Mouse (Mus musculus): ENCODE results near the gene Glce. TPM values are rescaled to one million over a fixed set of nuclear protein-coding genes. Genes with fewer than 3 reads are reported as not detected.
A peak's percentile ranks its signal among the peaks of the same experiment; 100 is the strongest.

Gene Glce
- total and polyA plus RNA-seq, 2 experiments from 2014 or later, result 6.1 to 8.8 TPM

DNA sequence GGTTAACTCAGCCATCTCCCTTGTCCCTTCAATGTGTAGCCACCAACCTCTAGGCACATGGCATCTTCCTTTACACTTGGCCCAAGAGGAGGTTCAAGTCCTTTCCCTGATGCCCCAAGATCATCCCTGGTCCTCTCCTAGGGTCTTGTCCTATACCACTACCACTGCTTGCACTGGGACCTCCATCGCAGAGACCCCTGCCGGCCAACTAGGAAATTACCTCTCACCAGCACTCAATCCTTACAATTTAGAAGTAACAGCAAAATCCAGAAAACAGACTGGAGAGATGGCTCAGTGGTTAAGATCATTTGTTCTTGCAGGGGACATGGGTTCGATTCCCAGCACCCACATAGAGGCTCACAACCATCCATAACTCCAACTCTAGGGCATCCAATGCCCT is 107.0 kb downstream of the Glce start:
- H3K27ac ChIP-seq (ENCODE audit: low read depth), result no peak overlapping the region
- no peak overlapping the region for H3K4me3 ChIP-seq (ENCODE audit: low read depth, low read length)
- 60% methylated on average over 3 of the region's 3 CpGs for WGBS
- TF ChIP-seq EP300 (IDR thresholded peaks at IDR 0.05; ENCODE audit: low read depth) (no peak), CTCF (IDR thresholded peaks at IDR 0.05; ENCODE audit: low read depth) (0 out of 2 replicates have a peak, but pooled peaks have one; percentile 6)
- no peaks in the 10 kb centered on the region; the same call in 1 of the 2 replicates for H3K4me1 ChIP-seq (ENCODE audit: control insufficient read depth, insufficient read depth)
- H3K9me3 ChIP-seq (replicated peaks; ENCODE audit: control insufficient read depth, low read length), result no peaks in the 10 kb centered on the region
- ATAC-seq (ENCODE audit: insufficient read depth, low read depth) (no peak), DNase-seq (ENCODE audit: low spot score) (no peak)
- H3K27me3 ChIP-seq (ENCODE audit: control insufficient read depth, insufficient read depth, low read length), result no peaks in the 10 kb centered on the region
- H3K36me3 ChIP-seq (replicated peaks; ENCODE audit: control insufficient read depth, insufficient read depth, low read length), result no peaks in the 10 kb centered on the region
- H3K9ac ChIP-seq (replicated peaks; ENCODE audit: low read depth, low read length), result no peak overlapping the region
- no peak overlapping the region for H3K4me2 ChIP-seq (ENCODE audit: low read depth, low read length)

DNA sequence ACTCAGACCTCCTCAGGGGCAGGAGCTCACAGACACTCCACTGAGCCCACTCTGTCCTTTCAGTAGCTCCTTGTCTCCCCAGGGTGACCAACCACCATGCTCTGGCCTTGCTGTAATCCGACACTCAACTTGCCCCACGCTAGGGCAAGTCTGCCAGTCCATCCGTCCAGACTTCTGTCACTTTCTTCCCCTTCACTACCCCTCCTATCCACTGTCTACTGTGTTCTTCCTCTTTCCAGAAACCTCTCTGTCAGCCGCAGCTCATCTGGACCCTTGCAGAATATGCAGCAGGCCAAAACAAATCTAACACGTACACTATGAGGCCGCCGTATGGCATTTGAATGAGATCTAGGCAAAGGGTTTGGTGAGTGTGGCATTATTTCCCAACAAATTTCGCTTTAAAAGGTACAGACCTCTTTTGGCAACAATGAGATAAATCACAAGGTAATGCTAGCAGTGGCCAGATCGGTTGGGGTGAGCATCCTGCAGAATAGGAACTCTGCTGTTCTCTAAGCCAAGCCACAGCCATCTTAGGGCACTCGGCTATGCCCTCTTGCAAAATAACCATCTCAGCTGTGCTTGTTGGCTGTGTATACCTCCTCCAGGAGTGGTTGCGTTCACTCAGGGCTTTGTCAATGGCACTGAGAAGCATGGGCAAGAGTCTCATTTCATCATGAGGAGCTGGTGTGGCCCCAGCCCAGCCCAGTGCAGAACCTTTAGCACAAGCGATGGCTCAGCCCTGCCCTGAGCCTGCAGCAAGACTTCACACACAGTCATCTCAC is 108.9 kb downstream of the Glce start:
- DNase-seq (ENCODE audit: low spot score), result no peak
- TF ChIP-seq EP300 (IDR thresholded peaks at IDR 0.05; ENCODE audit: low read depth), result no peak
- no peak for TF ChIP-seq CTCF (IDR thresholded peaks at IDR 0.05; ENCODE audit: low read depth)

DNA sequence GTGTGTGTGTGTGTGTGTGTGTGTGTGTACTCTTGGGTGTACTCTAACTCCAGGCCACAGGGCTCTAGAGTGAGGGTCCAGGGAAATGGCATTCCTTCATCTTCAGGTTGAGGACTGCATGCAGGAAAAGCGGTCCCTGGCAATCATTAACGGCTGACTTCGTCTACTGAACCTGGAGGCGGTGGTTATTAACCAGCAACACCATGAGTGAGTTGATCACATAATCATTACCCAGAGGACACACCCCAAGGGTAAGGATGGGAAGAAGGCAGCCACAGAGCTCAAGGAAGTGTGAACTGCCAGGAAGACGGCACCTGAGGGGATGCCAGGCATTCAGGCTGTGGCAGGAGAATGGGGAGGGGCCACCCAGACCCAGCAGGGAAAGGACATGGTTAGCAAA is 114.1 kb downstream of the Glce start:
- ATAC-seq (ENCODE audit: insufficient read depth, low read depth) (no peak), DNase-seq (ENCODE audit: low spot score) (no peak)
- WGBS, result 80% methylated on average over 5 of the region's 5 CpGs
- no peak overlapping the region for H3K9ac ChIP-seq (replicated peaks; ENCODE audit: low read depth, low read length)
- no peak overlapping the region for H3K4me2 ChIP-seq (ENCODE audit: low read depth, low read length)
- H3K4me1 ChIP-seq (ENCODE audit: control insufficient read depth, insufficient read depth), result no peaks in the 10 kb centered on the region
- no peaks in the 10 kb centered on the region for H3K36me3 ChIP-seq (replicated peaks; ENCODE audit: control insufficient read depth, insufficient read depth, low read length)
- H3K9me3 ChIP-seq (replicated peaks; ENCODE audit: control insufficient read depth, low read length), result no peaks in the 10 kb centered on the region
- no peak overlapping the region for H3K4me3 ChIP-seq (ENCODE audit: low read depth, low read length)
- 0 out of 2 replicates have a peak, but pooled peaks cover 4% of the 10 kb centered on the region for H3K27me3 ChIP-seq (ENCODE audit: control insufficient read depth, insufficient read depth, low read length)
- no peak for TF ChIP-seq CTCF (IDR thresholded peaks at IDR 0.05; ENCODE audit: low read depth)
- TF ChIP-seq EP300 (IDR thresholded peaks at IDR 0.05; ENCODE audit: low read depth), result no peak
- H3K27ac ChIP-seq (ENCODE audit: low read depth), result no peak overlapping the region

More for the DNA sequence above, 108.9 kb downstream of the Glce start:
- Histone ChIP-seq H3K4me2 (ENCODE audit: low read depth, low read length) (no peak overlapping the region), H3K4me1 (ENCODE audit: control insufficient read depth, insufficient read depth) (no peaks in the 10 kb centered on the region; the same call in 1 of the 2 replicates), H3K9ac (replicated peaks; ENCODE audit: low read depth, low read length) (no peak overlapping the region), H3K36me3 (replicated peaks; ENCODE audit: control insufficient read depth, insufficient read depth, low read length) (no peaks in the 10 kb centered on the region), H3K27ac (ENCODE audit: low read depth) (no peak overlapping the region), H3K9me3 (replicated peaks; ENCODE audit: control insufficient read depth, low read length) (no peaks in the 10 kb centered on the region), H3K4me3 (ENCODE audit: low read depth, low read length) (no peak overlapping the region), H3K27me3 (ENCODE audit: control insufficient read depth, insufficient read depth, low read length) (0 out of 2 replicates have a peak, but pooled peaks cover 4% of the 10 kb centered on the region)
- WGBS, result 70% methylated on average over 12 of the region's 12 CpGs
- ATAC-seq (ENCODE audit: insufficient read depth, low read depth), result no peak

Small RNA genes lying within 50 kb of the gene (microRNA-seq; reads per million reads assigned to microRNA genes)
- 0.71 reads per million for gene Mir5133

Other genes starting within 250 kb of the Glce start
- 4,531 and 5,254 TPM in 2 replicates for gene Rplp1, start 208.1 kb downstream of the Glce start, total RNA-seq (2014; rRNA removed; ENCODE audit: low replicate concordance)
- gene Rplp1, start 208.1 kb downstream of the Glce start, polyA plus RNA-seq (2015; fragmentation: Nextera tagmentation; extraction: Ambion mirVana), result 891 and 953 TPM in 2 replicates
- gene Kif23, start 175.9 kb downstream of the Glce start, total RNA-seq (2014; rRNA removed; ENCODE audit: low replicate concordance), result 9.9 and 17.9 TPM in 2 replicates
- gene Kif23, start 175.9 kb downstream of the Glce start, polyA plus RNA-seq (2015; fragmentation: Nextera tagmentation; extraction: Ambion mirVana), result 17.2 and 17.6 TPM in 2 replicates
- gene Paqr5, start 95.8 kb downstream of the Glce start, total RNA-seq (2014; rRNA removed; ENCODE audit: low replicate concordance), result 5.1 TPM in 1 of 2 replicates, not detected in the other
- 0.15 and 0.18 TPM in 2 replicates for gene Paqr5, start 95.8 kb downstream of the Glce start, polyA plus RNA-seq (2015; fragmentation: Nextera tagmentation; extraction: Ambion mirVana)
- not detected in 2 replicates for gene Spesp1, start 159.6 kb upstream of the Glce start, total RNA-seq (2014; rRNA removed; ENCODE audit: low replicate concordance)
- gene Spesp1, start 159.6 kb upstream of the Glce start, polyA plus RNA-seq (2015; fragmentation: Nextera tagmentation; extraction: Ambion mirVana), result not detected in 2 replicates
- 20.8 and 28.8 TPM in 2 replicates for gene Anp32a, start 218.6 kb upstream of the Glce start, total RNA-seq (2014; rRNA removed; ENCODE audit: low replicate concordance)
- 127 and 132 TPM in 2 replicates for gene Anp32a, start 218.6 kb upstream of the Glce start, polyA plus RNA-seq (2015; fragmentation: Nextera tagmentation; extraction: Ambion mirVana)

Data from heart, postnatal 0 days (tissue).